Mouse (Mus musculus) heart, adult 2 months (tissue): ENCODE measurements around the gene Pygl.

Experiments used
- CTCF ChIP-seq: fragments of 200-600 bp; IDR thresholded peaks from 2 replicates; pipeline ENCODE4 v1.8.1; 2022; ENCODE audit warnings: antibody characterized with exemption, mild to moderate bottlenecking, moderate library complexity
- EP300 ChIP-seq: fragments of 200-500 bp; IDR thresholded peaks from 2 replicates; pipeline ENCODE4 v1.6.1; 2011; ENCODE audit warnings: low read depth, low read length, control low read depth; ENCODE audit not compliant: insufficient read depth
- POLR2A ChIP-seq: fragments of 200-500 bp; IDR thresholded peaks from 2 replicates; pipeline ENCODE4 v1.6.1; 2011; ENCODE audit warnings: mild to moderate bottlenecking, low read depth, low read length, control low read depth; ENCODE audit not compliant: insufficient read depth

- TF ChIP-seq EP300 (no peak), CTCF (no peak), POLR2A (no peak)
These were observed 32.4 kb upstream of the Pygl start for GRCm38 (mm10) chr12:70263721-70264120.
